Mouse (Mus musculus) layer of hippocampus, postnatal 36 days (tissue): Measurements from ENCODE around the gene Arid2. TPM values are rescaled to one million over a fixed set of nuclear protein-coding genes. Genes with fewer than 3 reads are reported as not detected.
"Not testable (repeated sequence)": the region's sequence is repeated elsewhere in the genome, so short reads cannot be mapped to it uniquely, and the experiment has no call there.

Experiments
- DNase-seq, 2 experiments: peaks; one replicate each; pipeline ENCODE4 v3.0.0; 2022
- total RNA-seq, 2 experiments: library from RNA; stranded (reverse); gene quantifications; 2 replicates each; pipeline ENCODE4 v1.2.3; 2021

Gene Arid2
- total RNA-seq, 2 experiments from 2014 or later = 34.6 to 38.5 TPM

DNA sequence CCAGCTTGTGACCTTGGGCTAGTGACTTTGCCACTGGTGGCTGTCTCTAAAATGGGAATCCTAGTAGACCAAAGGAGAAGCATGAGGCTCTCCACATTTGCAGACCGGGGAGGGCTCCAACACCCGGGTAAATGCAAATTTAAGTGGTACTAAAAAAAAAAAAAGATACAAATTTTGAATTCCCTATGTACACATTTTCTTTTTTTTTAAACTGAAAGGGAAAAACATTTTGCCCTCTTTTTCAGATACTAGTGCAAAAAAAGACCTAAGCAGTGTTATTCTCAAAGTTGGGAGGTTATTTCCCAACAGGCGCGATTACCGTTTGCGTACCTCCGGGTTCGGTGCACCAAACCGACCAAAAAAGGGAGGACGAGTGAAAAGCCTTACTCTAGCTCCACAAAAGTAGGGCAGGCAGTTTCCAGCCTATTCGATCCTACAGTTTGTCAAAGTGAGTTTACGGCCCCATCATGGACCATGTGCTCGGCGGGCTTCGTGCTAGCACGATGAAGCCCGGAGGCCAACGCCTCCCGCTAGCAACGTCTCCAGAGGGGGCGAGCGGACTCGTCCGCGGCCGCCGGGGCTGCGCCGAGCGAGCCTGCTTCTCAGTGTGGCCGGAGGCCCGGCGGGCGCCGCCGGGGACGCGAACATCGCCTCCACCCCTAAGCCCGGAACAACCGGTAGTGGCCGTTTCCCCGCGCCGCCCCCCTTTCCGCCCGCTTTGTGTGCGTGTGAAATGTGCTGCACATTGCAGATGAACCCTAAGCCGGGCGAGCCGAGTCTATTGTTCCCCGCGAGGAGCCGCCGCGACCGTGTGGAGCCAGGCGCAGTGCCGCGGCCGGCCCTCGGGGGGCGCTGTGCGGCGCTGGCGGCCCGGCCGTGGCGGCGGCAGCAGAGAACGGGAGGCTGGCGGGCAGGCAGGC is 1.0 kb upstream of the Arid2 start:
- DNase-seq = peak; percentile 93 to 94

DNA sequence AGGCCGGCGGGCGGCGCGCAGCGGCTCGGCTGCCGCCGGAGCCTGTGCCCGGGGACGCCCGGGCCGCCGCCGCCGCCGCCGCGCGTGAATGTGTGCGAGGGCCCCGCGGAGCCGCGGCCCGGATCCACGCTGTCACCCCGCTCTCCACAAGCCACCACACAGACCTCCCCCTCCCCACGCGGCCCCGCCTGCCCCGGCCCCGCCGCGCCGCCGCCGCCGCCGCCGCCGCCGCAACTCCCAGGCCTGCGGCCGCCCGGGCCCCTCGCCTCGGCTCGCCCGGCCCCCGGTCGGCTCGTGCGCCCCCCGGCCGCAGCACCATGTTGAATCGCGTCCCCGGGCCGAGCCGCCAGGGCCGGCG is 404 bp upstream of the Arid2 start:
- no peak for DNase-seq

GRCm38 (mm10) chr15:96287976-96288835 is 888 bp downstream of the Arid2 start:
- peak; percentile 44 to 51 for DNase-seq

DNA sequence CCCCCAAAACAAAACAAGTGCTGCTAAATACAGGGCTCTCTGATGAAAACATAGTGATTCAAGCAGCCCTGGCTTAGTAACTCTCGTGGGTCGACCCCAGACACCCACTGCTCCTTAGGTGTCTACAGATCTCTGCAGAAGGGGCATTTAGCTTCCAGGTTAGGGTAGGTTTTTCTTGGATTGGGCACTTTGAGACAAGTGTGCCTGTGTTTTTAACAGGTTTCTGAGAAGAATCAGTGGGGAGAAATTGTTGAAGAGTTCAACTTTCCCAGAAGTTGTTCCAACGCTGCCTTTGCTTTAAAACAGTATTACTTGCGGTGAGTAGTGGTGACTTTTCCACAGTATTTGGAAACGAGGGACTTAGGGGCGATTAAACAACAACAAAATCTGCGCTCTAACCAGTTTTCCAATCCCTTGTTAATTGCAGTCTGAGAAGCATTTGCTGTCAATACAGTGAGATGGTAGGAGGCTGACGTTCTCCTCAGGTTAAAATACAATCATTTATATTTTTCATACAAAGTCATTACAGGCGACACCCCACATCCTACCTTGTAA is 1.6 kb downstream of the Arid2 start:
- DNase-seq = no peak

DNA sequence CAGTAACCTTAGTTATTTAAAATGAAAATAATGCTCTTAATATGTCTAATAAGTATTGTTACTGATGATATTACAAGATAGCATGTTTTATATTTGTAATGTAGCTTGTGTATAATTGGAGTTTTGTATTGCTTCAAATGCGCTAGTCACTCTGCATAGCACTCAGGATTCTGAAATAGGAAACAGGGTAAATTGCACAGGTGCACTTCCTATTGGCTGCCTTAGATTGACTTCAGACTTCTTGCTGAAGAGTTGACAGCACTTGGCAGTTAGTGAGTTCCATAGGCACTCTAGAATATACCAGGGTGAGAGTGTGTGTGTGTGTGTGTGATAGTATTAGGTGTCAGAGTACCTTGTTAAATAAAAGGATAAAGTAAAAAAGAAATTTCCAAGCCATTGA is 2.7 kb downstream of the Arid2 start:
- no peak for DNase-seq

GRCm38 (mm10) chr15:96293444-96293843 is 6.1 kb downstream of the Arid2 start:
- DNase-seq = no peak

GRCm38 (mm10) chr15:96297078-96297590 is 9.8 kb downstream of the Arid2 start:
- DNase-seq = no peak

DNA sequence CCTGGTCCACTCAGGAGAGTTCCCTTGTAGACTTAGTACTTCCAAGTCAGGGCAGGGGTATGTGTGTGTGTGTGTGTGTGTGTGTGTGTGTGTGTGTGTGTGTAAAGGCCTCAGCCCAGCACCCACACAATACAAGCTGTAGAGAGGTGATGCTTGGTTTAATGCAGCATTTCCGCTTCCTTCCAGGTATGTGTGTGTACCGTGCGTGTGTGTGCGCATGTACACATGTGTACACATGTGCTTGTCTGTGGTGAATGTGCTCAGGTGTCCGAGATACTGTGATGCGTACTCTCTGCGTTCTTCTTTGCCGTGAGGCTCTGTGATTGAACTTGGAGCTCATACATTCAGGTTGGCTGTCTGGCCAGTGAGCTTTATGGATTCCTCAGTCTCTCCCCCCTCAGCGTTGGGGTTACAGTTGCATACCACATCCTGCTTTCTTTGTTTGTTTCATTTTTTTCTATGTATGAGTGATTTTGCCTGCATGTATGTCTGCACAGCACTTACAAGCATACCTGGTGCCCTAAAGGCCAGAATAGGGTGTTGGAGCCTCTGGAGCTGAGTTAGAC is 10.4 kb downstream of the Arid2 start:
- no peak for DNase-seq

DNA sequence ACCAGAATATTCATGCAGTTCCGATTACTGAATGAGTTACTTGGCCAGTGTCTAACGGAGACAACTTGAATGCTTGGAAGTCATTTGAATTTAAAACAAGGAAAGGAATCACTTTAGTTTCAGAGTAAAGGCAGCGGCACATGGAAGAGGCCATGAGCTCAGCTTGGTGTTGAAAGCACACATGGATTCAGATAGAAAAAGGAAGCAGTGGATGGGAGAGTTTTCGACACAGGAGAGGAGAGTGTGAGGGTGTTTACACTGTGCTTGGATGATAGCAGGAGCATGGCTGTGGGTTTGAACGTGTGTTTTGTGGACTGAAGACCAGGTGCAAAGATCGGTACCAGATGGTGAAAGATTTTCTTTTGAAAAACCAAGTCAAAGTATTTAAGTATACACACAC is 22.0 kb downstream of the Arid2 start:
- DNase-seq = no peak

GRCm38 (mm10) chr15:96312902-96313301 is 25.6 kb downstream of the Arid2 start:
- DNase-seq = no peak

- DNase-seq = no peak
Measured at GRCm38 (mm10) chr15:96315664-96316063, 28.3 kb downstream of the Arid2 start.

GRCm38 (mm10) chr15:96319335-96319734 is 32.0 kb downstream of the Arid2 start:
- no peak for DNase-seq

- no peak for DNase-seq
Measured at GRCm38 (mm10) chr15:96325726-96326328, 38.5 kb downstream of the Arid2 start.

- DNase-seq = not testable (repeated sequence)
Measured at GRCm38 (mm10) chr15:96328722-96329121, 41.4 kb downstream of the Arid2 start.

GRCm38 (mm10) chr15:96330536-96330935 is 43.2 kb downstream of the Arid2 start:
- no peak for DNase-seq

- no peak for DNase-seq
Measured at GRCm38 (mm10) chr15:96332468-96333213, 45.3 kb downstream of the Arid2 start.

GRCm38 (mm10) chr15:96333350-96333749 is 46.0 kb downstream of the Arid2 start:
- no peak for DNase-seq

DNA sequence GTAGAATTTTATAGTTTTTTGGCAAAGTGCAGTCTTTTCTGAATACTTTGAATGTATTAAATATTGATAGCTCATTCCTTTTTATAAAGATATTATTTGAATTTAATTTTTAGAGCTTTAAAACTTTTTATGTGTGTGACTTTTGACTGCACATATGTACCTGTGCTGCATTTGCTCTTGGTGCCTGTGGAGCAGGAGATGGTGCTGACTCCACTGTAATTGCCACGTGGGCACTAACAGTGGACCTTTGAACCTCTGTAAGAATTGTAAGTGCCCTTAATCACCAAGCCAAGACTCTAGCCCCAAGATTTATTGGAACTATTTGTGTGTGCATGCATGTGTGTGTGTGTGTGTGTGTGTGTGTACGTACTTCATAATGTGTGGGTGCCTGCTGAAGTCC is 53.6 kb downstream of the Arid2 start:
- DNase-seq = no peak

GRCm38 (mm10) chr15:96342097-96342496 is 54.8 kb downstream of the Arid2 start:
- DNase-seq = no peak

- no peak for DNase-seq
Measured at GRCm38 (mm10) chr15:96342871-96343270, 55.6 kb downstream of the Arid2 start.

GRCm38 (mm10) chr15:96344591-96345285 is 57.4 kb downstream of the Arid2 start:
- DNase-seq = no peak
